Mouse (Mus musculus) E14TG2a.4 (cell line): ENCODE measurements around the gene Nipsnap2.

ENCODE experiments used
- CTCF ChIP-seq: conservative IDR thresholded peaks from 2 replicates; pipeline ENCODE4 v1.5.1; 2014; ENCODE audit warnings: low read length
- NANOG ChIP-seq: IDR thresholded peaks from 2 replicates; pipeline ENCODE4 v1.6.1; 2014; ENCODE audit warnings: borderline replicate concordance, low read length, mixed read lengths

GRCm38 (mm10) chr5:129740976-129741375, 16.1 kb downstream of the Nipsnap2 start:
- TF ChIP-seq CTCF (peak; percentile 66), NANOG (no peak)
